Mouse (Mus musculus) monocyte, adult 5-6 weeks (primary cell): ENCODE measurements at regions not wholly inside any gene's neighbourhood (a gene's known extent, or its start where the extent isn't known, plus 50 kb on each side); places are given as distances from the start of the nearest gene placed in this dataset.

ENCODE experiments used
- ATAC-seq: fragments of 153-309, 156-312 bp; replicated peaks from 2 replicates; pipeline ENCODE4 v1.8.0; 2017; ENCODE audit warnings: mild to moderate bottlenecking; ENCODE audit not compliant: low TSS enrichment, insufficient number of reproducible peaks, severe bottlenecking, poor library complexity, low FRiP score

GRCm38 (mm10) chr2:30685137-30685860, 90.5 kb downstream of the Cstad start:
- ATAC-seq: no peak

- ATAC-seq: no peak
Measured at GRCm38 (mm10) chr2:30684461-30684860, 89.6 kb downstream of the Cstad start.

- no peak for ATAC-seq
Measured at GRCm38 (mm10) chr2:30682146-30682825, 87.4 kb downstream of the Cstad start.

- no peak for ATAC-seq
Measured at GRCm38 (mm10) chr2:30681642-30682041, 86.8 kb downstream of the Cstad start.

- ATAC-seq: no peak
Measured at GRCm38 (mm10) chr2:30679041-30679440, 84.2 kb downstream of the Cstad start.

- ATAC-seq: no peak
Measured at GRCm38 (mm10) chr2:30677498-30677897, 82.7 kb downstream of the Cstad start.

- ATAC-seq: no peak
Measured at GRCm38 (mm10) chr2:30676833-30677459, 82.1 kb downstream of the Cstad start.

- no peak for ATAC-seq
Measured at GRCm38 (mm10) chr2:30676450-30676832, 81.6 kb downstream of the Cstad start.

- no peak for ATAC-seq
Measured at GRCm38 (mm10) chr2:30675839-30676238, 81.0 kb downstream of the Cstad start.

- no peak for ATAC-seq
Measured at GRCm38 (mm10) chr2:30670836-30671586, 76.2 kb downstream of the Cstad start.

GRCm38 (mm10) chr2:30667468-30667867, 72.6 kb downstream of the Cstad start:
- ATAC-seq: no peak

- no peak for ATAC-seq
Measured at GRCm38 (mm10) chr2:30661147-30661546, 66.3 kb downstream of the Cstad start.

GRCm38 (mm10) chr2:30660613-30660991, 65.8 kb downstream of the Cstad start:
- ATAC-seq: no peak

GRCm38 (mm10) chr2:30659836-30660612, 65.2 kb downstream of the Cstad start:
- no peak for ATAC-seq

- ATAC-seq: no peak; the same call in 1 of the 2 replicates
Measured at GRCm38 (mm10) chr2:30658844-30659555, 64.2 kb downstream of the Cstad start.
